Mouse (Mus musculus): ENCODE data around the gene Tmem138. TPM values are rescaled to one million over a fixed set of nuclear protein-coding genes. Genes with fewer than 3 reads are reported as not detected.

Gene Tmem138
- polyA plus RNA-seq, 1 experiment from 2014 or later: 62.3 TPM

DNA sequence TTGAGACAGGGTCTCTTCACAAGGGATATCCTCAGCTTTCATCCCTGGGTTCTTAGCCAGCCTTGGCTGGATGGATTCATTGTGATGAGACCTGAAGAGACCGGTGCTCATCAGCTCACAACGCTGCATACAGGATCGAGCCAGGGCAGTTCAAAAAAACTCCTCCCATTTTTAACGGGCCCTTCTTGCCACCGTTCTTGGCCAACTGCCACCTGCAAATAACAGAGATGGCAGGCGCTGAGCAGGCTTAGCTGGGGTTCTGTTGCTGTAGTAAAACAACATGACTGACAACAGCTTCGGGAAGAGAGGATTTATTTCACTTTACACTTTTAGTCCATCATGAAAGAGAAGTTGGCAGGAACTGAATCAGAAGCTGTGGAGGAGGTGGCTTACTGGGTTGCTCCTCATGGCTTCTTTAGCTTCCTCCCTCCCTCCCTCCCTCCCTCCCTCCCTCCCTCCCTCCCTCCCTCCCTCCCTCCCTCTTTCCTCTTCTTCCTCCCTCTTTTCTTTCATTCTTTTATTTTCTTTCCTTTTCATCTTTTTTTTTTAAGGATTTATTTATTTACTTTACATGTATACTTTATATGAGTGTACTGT, 6.5 kb upstream of the Tmem138 start:
- 89% methylated on average over 7 of the region's 7 CpGs for WGBS
- H3K9ac ChIP-seq (ENCODE audit: low read depth, low read length): no peak overlapping the region
- H3K4me1 ChIP-seq (replicated peaks; ENCODE audit: control insufficient read depth, insufficient read depth, low read length): 0 out of 2 replicates have a peak, but pooled peaks cover under 1% of the 10 kb centered on the region
- H3K4me3 ChIP-seq (ENCODE audit: low read depth, low read length): no peak overlapping the region
- no peak for ATAC-seq (ENCODE audit: low FRiP score)
- H3K27ac ChIP-seq (ENCODE audit: low read depth, low read length): no peak overlapping the region
- no peaks in the 10 kb centered on the region for H3K9me3 ChIP-seq (ENCODE audit: control insufficient read depth, low read length)
- H3K27me3 ChIP-seq (ENCODE audit: control insufficient read depth, insufficient read depth, low read length): no peaks in the 10 kb centered on the region
- no peak for DNase-seq (ENCODE audit: low spot score)
- H3K4me2 ChIP-seq (replicated peaks; ENCODE audit: low read depth, low read length): no peak overlapping the region
- H3K36me3 ChIP-seq (ENCODE audit: control insufficient read depth, insufficient read depth, low read length): no peaks in the 10 kb centered on the region

DNA sequence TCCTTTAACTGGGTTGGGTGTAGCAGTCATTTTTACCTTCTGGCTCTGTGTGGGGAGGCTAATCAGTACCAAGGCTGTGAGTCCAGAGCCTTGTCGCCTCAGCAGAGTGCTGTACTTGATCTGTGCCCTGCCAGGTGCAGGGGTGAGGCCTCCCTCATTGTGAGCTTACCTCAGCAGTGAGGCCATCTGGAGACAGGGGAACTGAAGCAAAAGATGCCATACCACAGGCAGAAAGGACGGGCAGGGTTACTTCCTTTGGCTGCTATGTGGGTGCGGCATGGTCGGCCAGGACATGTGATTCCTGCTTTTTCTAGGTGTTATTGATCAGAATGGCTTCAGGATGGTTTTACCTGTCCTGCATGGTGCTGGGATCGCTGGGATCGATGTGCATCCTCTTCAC, 4.8 kb upstream of the Tmem138 start:
- no peak for ATAC-seq (ENCODE audit: low FRiP score)
- H3K9me3 ChIP-seq (ENCODE audit: control insufficient read depth, low read length): no peaks in the 10 kb centered on the region
- WGBS: 81% methylated on average over 6 of the region's 6 CpGs

DNA sequence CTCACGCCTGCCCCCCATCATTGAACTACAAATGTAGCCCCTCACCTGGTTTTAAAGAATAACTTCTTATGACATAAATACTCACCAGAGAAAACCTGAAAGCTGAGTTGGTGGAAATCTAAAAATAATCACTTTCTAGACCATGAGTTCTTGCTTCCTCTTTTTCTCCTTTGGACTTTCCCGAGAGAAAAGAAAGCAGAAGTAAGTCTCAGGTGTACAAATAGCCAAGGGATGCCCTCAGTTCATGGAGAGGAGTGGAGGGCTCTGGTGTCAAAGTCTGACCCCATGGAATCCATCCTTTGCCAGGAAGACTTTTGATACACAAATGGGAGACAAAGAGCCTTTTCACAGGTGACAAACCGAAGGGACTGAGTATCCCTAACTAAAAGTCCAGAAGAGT, 3.6 kb upstream of the Tmem138 start:
- no peak for DNase-seq (ENCODE audit: low spot score)
- no peaks in the 10 kb centered on the region for H3K9me3 ChIP-seq (ENCODE audit: control insufficient read depth, low read length)
- H3K36me3 ChIP-seq (ENCODE audit: control insufficient read depth, insufficient read depth, low read length): no peaks in the 10 kb centered on the region
- 77% methylated on average over 3 of the region's 3 CpGs for WGBS
- H3K4me3 ChIP-seq (ENCODE audit: low read depth, low read length): no peak overlapping the region
- H3K27me3 ChIP-seq (ENCODE audit: control insufficient read depth, insufficient read depth, low read length): no peaks in the 10 kb centered on the region
- no peak overlapping the region for H3K4me2 ChIP-seq (replicated peaks; ENCODE audit: low read depth, low read length)
- no peak overlapping the region for H3K27ac ChIP-seq (ENCODE audit: low read depth, low read length)
- no peak for ATAC-seq (ENCODE audit: low FRiP score)
- H3K9ac ChIP-seq (ENCODE audit: low read depth, low read length): no peak overlapping the region
- H3K4me1 ChIP-seq (replicated peaks; ENCODE audit: control insufficient read depth, insufficient read depth, low read length): 0 out of 2 replicates have a peak, but pooled peaks cover 4% of the 10 kb centered on the region

More for the DNA sequence above, 4.8 kb upstream of the Tmem138 start:
- H3K4me3 ChIP-seq (ENCODE audit: low read depth, low read length): no peak overlapping the region
- H3K27me3 ChIP-seq (ENCODE audit: control insufficient read depth, insufficient read depth, low read length): no peaks in the 10 kb centered on the region
- H3K9ac ChIP-seq (ENCODE audit: low read depth, low read length): no peak overlapping the region
- no peak overlapping the region for H3K4me2 ChIP-seq (replicated peaks; ENCODE audit: low read depth, low read length)
- 0 out of 2 replicates have a peak, but pooled peaks cover 4% of the 10 kb centered on the region for H3K4me1 ChIP-seq (replicated peaks; ENCODE audit: control insufficient read depth, insufficient read depth, low read length)
- no peak overlapping the region for H3K27ac ChIP-seq (ENCODE audit: low read depth, low read length)
- no peaks in the 10 kb centered on the region for H3K36me3 ChIP-seq (ENCODE audit: control insufficient read depth, insufficient read depth, low read length)
- no peak for DNase-seq (ENCODE audit: low spot score)

DNA sequence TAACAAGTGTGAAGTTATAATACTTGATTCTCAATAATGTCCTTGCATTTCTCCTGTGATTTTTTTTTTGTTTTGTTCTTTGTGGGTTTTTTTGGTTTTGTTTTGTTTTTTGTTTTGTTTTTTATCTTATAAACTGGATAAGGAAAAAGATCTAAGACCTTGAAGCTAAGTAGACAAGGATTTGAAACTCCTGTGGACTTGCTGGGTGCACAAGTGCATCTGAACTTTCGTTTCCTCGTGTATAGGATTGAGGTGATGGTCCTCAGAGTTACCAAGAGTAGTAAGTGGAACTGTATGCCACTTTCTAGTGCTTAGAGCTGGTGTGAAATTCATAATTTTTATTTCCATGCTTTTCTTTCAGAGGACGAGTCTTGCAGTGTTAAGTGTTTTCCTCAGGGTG, 2.9 kb upstream of the Tmem138 start:
- no peak for ATAC-seq (ENCODE audit: low FRiP score)

DNA sequence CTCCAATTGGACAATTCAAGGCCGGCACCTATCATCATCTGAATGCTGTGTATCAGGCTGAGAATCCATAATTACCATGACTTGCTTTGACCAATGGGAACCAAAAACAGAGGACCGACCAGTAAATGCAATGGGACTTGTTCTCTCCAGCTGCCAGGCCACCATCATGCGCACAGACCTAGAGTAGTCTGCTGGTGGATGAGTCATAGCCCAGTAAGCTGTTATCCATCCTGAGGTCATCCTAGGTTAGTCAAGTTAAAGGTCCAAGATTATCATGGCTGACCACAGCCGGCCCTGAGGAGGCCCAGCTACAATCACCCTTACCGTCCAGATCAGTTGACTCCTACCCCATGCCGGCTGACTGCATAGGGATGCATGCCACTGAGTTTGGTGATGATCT, 7.5 kb downstream of the Tmem138 start:
- H3K36me3 ChIP-seq (ENCODE audit: control insufficient read depth, insufficient read depth, low read length): peaks cover 8% of the 10 kb centered on the region; the same call in 1 of the 2 replicates
- WGBS: 96% methylated on average over 6 of the region's 6 CpGs
- ATAC-seq (ENCODE audit: low FRiP score): no peak
- H3K4me1 ChIP-seq (replicated peaks; ENCODE audit: control insufficient read depth, insufficient read depth, low read length): no peaks in the 10 kb centered on the region
- no peaks in the 10 kb centered on the region for H3K9me3 ChIP-seq (ENCODE audit: control insufficient read depth, low read length)
- no peak overlapping the region for H3K4me2 ChIP-seq (replicated peaks; ENCODE audit: low read depth, low read length)
- H3K27me3 ChIP-seq (ENCODE audit: control insufficient read depth, insufficient read depth, low read length): no peaks in the 10 kb centered on the region
- no peak overlapping the region for H3K27ac ChIP-seq (ENCODE audit: low read depth, low read length)
- no peak for DNase-seq (ENCODE audit: low spot score)
- H3K9ac ChIP-seq (ENCODE audit: low read depth, low read length): no peak overlapping the region
- no peak overlapping the region for H3K4me3 ChIP-seq (ENCODE audit: low read depth, low read length)

More for the DNA sequence above, 2.9 kb upstream of the Tmem138 start:
- no peak for DNase-seq (ENCODE audit: low spot score)
- whole genome bisulfite sequencing: 81% methylated on average over 3 of the region's 3 CpGs
- Histone ChIP-seq H3K36me3 (ENCODE audit: control insufficient read depth, insufficient read depth, low read length) (no peaks in the 10 kb centered on the region), H3K9me3 (ENCODE audit: control insufficient read depth, low read length) (no peaks in the 10 kb centered on the region), H3K9ac (ENCODE audit: low read depth, low read length) (no peak overlapping the region), H3K4me1 (replicated peaks; ENCODE audit: control insufficient read depth, insufficient read depth, low read length) (0 out of 2 replicates have a peak, but pooled peaks cover 4% of the 10 kb centered on the region), H3K4me3 (ENCODE audit: low read depth, low read length) (no peak overlapping the region), H3K27me3 (ENCODE audit: control insufficient read depth, insufficient read depth, low read length) (no peaks in the 10 kb centered on the region), H3K4me2 (replicated peaks; ENCODE audit: low read depth, low read length) (no peak overlapping the region), H3K27ac (ENCODE audit: low read depth, low read length) (no peak overlapping the region)

DNA sequence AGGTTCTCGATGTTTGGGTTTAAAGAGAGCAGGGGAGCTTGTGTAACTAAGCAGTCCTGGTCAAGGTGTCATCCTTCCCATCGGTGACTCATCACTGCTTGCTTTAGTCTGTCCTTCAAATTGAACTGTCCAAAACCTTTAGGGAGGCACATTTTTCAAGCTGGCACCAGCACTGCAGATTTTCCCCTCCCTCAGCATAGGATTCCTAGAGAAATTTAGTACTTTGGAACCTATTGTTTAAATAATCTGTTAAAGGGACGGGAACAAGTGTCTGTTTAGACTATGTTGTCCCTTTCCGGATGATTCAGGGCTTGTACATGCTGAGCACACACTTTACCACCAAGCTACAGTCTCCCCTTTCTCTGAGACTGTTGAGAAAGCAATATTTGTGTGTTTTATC, 11.9 kb downstream of the Tmem138 start:
- Histone ChIP-seq H3K27ac (ENCODE audit: low read depth, low read length) (no peak overlapping the region), H3K9me3 (ENCODE audit: control insufficient read depth, low read length) (no peaks in the 10 kb centered on the region), H3K27me3 (ENCODE audit: control insufficient read depth, insufficient read depth, low read length) (no peaks in the 10 kb centered on the region), H3K4me3 (ENCODE audit: low read depth, low read length) (no peak overlapping the region), H3K36me3 (ENCODE audit: control insufficient read depth, insufficient read depth, low read length) (no peaks in the 10 kb centered on the region), H3K4me1 (replicated peaks; ENCODE audit: control insufficient read depth, insufficient read depth, low read length) (no peaks in the 10 kb centered on the region), H3K9ac (ENCODE audit: low read depth, low read length) (no peak overlapping the region), H3K4me2 (replicated peaks; ENCODE audit: low read depth, low read length) (no peak overlapping the region)
- 87% methylated on average over 4 of the region's 4 CpGs for WGBS
- DNase-seq (ENCODE audit: low spot score) (no peak), ATAC-seq (ENCODE audit: low FRiP score) (no peak)

DNA sequence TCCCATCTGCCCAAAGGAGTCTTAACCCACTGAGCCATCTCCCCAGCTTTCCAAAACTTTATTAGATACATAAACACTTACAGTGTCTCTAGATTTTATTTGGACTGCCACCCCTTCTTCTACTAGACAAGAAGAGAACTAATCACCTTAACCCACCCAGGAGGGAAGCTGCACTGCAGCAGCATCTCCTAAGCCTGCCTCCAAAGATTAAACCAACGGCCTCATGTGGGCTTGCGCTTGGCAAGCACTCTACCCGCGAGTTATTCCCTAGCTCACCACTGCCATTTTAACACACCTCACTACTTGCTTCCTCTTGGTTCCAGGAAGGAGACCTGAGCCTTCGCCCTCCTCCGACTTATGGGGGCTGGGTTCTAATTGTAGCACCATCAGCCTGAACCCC, 12.9 kb downstream of the Tmem138 start:
- DNase-seq (ENCODE audit: low spot score): no peak
- H3K27ac ChIP-seq (ENCODE audit: low read depth, low read length): no peak overlapping the region
- H3K27me3 ChIP-seq (ENCODE audit: control insufficient read depth, insufficient read depth, low read length): no peaks in the 10 kb centered on the region
- H3K4me1 ChIP-seq (replicated peaks; ENCODE audit: control insufficient read depth, insufficient read depth, low read length): no peaks in the 10 kb centered on the region
- no peaks in the 10 kb centered on the region for H3K36me3 ChIP-seq (ENCODE audit: control insufficient read depth, insufficient read depth, low read length)
- H3K4me3 ChIP-seq (ENCODE audit: low read depth, low read length): no peak overlapping the region
- WGBS: 73% methylated on average over 6 of the region's 6 CpGs
- H3K9me3 ChIP-seq (ENCODE audit: control insufficient read depth, low read length): no peaks in the 10 kb centered on the region
- no peak overlapping the region for H3K4me2 ChIP-seq (replicated peaks; ENCODE audit: low read depth, low read length)
- no peak for ATAC-seq (ENCODE audit: low FRiP score)
- H3K9ac ChIP-seq (ENCODE audit: low read depth, low read length): no peak overlapping the region

DNA sequence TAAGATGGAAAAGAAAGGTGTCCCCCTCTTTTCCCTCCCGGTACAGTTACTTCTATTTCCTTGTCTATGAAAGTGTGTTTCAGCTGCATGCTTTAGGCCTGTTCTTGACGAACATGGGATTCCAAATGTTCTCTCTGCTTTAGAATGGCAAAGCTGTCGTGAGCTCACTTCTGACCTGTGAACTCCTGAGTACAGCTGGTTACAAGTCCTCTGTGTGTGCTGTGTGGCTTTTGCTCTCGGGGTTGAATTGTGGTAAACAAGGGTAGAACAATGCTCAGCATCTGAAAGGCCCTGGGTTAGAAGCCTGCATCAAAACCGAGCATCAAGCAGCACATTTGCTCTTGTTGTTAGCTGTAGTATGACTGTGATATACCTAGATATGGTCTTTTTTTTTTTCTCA, 14.8 kb downstream of the Tmem138 start:
- Histone ChIP-seq H3K9ac (ENCODE audit: low read depth, low read length) (no peak overlapping the region), H3K4me1 (replicated peaks; ENCODE audit: control insufficient read depth, insufficient read depth, low read length) (no peaks in the 10 kb centered on the region), H3K4me3 (ENCODE audit: low read depth, low read length) (no peak overlapping the region), H3K4me2 (replicated peaks; ENCODE audit: low read depth, low read length) (no peak overlapping the region), H3K27ac (ENCODE audit: low read depth, low read length) (no peak overlapping the region), H3K9me3 (ENCODE audit: control insufficient read depth, low read length) (no peaks in the 10 kb centered on the region), H3K36me3 (ENCODE audit: control insufficient read depth, insufficient read depth, low read length) (no peaks in the 10 kb centered on the region), H3K27me3 (ENCODE audit: control insufficient read depth, insufficient read depth, low read length) (no peaks in the 10 kb centered on the region)
- no peak for ATAC-seq (ENCODE audit: low FRiP score)
- no peak for DNase-seq (ENCODE audit: low spot score)
- WGBS: 63% methylated on average over 5 of the region's 5 CpGs

DNA sequence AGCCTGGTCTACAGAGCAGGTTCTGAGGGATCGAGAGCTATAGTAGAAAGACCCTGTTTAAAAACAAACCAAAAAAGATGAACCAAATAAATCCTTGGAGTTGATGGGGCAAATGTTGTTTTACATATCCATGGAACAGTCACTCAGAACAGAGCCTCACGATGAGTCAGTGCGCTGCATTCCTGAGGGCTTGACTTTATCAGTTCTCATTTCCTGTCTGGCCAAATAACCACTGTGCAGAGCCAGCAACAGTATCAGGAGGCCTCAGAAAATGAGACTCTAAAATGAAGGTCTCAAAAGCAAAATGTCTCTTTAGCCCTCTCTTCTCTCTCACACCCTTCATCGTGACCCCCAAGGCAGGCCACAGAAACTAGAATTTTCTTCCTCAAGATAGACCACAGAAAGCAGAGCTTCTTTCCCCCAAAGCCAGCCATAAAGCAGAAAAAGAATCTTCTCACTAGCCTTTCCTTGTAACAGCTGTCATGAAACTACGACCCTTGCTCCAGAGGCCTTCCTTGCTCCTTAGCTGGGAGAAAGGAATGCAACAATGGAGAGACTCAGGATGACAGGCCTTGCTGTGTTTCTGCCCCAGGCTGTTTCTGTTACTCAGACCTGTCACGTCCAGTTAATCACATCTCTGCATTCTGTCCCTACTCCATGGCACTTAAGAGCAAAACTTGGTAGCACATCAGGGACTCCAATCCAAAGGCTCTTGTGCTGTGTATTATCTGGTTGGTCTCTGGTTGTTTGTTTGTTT, 15.4 kb downstream of the Tmem138 start:
- Histone ChIP-seq H3K27me3 (ENCODE audit: control insufficient read depth, insufficient read depth, low read length) (no peaks in the 10 kb centered on the region), H3K4me1 (replicated peaks; ENCODE audit: control insufficient read depth, insufficient read depth, low read length) (no peaks in the 10 kb centered on the region), H3K27ac (ENCODE audit: low read depth, low read length) (no peak overlapping the region), H3K36me3 (ENCODE audit: control insufficient read depth, insufficient read depth, low read length) (no peaks in the 10 kb centered on the region), H3K9me3 (ENCODE audit: control insufficient read depth, low read length) (no peaks in the 10 kb centered on the region), H3K9ac (ENCODE audit: low read depth, low read length) (no peak overlapping the region), H3K4me2 (replicated peaks; ENCODE audit: low read depth, low read length) (no peak overlapping the region), H3K4me3 (ENCODE audit: low read depth, low read length) (no peak overlapping the region)
- WGBS: 70% methylated on average over 6 of the region's 6 CpGs
- no peak for DNase-seq (ENCODE audit: low spot score)
- no peak for ATAC-seq (ENCODE audit: low FRiP score)
